Mouse (Mus musculus) adrenal gland, adult 18-20 months (tissue): ENCODE results near the gene Ecm1. TPM values are rescaled to one million over a fixed set of nuclear protein-coding genes. Genes with fewer than 3 reads are reported as not detected.
"Not testable (repeated sequence)": the region's sequence is repeated elsewhere in the genome, so short reads cannot be mapped to it uniquely, and the experiment has no call there.

Experiments used
- DNase-seq, 2 experiments: peaks; one replicate each; pipeline ENCODE4 v3.0.0; 2021 to 2022; ENCODE audit warnings: low spot score in 2 of 2
- microRNA-seq, 2 experiments: library from miRNA; unstranded; fragments of <30 nt; microRNA quantifications; one replicate each; pipeline ENCODE4 v1.2.0; 2021; ENCODE audit warnings: borderline number of aligned reads in 2 of 2
- total RNA-seq, 2 experiments: library from RNA; stranded (reverse); gene quantifications; 1 replicate in 1 of 2; 2 replicates in 1 of 2; pipeline ENCODE4 v1.2.3; 2021

The Ecm1 gene
- total RNA-seq, 2 experiments from 2014 or later, result 427 to 665 TPM

- DNase-seq, result no peak
Measured at GRCm38 (mm10) chr3:95692677-95693076, 46.7 kb downstream of the Ecm1 start.

- not testable (repeated sequence) for DNase-seq
Measured at GRCm38 (mm10) chr3:95690552-95690951, 48.8 kb downstream of the Ecm1 start.

GRCm38 (mm10) chr3:95689940-95690339, 49.4 kb downstream of the Ecm1 start:
- no peak for DNase-seq

GRCm38 (mm10) chr3:95689171-95689915, 50.0 kb downstream of the Ecm1 start:
- no peak for DNase-seq

- DNase-seq, result peak; percentile 80 to 81
Measured at GRCm38 (mm10) chr3:95687524-95688421, 51.6 kb downstream of the Ecm1 start, which contains the start of gene Adamtsl4. Gene Adamtsl4 (minus strand): TSS chr3:95687917.

- DNase-seq, result no peak
Measured at GRCm38 (mm10) chr3:95687168-95687523, 52.2 kb downstream of the Ecm1 start.

- no peak for DNase-seq
Measured at GRCm38 (mm10) chr3:95686492-95687167, 52.7 kb downstream of the Ecm1 start.

GRCm38 (mm10) chr3:95685701-95686100, 53.7 kb downstream of the Ecm1 start:
- DNase-seq, result no peak

- no peak for DNase-seq
Measured at GRCm38 (mm10) chr3:95685301-95685700, 54.1 kb downstream of the Ecm1 start.

- DNase-seq, result no peak
Measured at GRCm38 (mm10) chr3:95684846-95685245, 54.5 kb downstream of the Ecm1 start.

Small RNAs within 50 kb of the gene (microRNA-seq; reads per million reads assigned to microRNA genes)
- gene Mir7014, result 0.47 to 1.2 reads per million in 2 experiments

Other genes starting within 250 kb of the Ecm1 start
- 1 to 10 TPM; 5.0 to 5.9 TPM for gene Ctsk, start 240.3 kb downstream of the Ecm1 start, total RNA-seq
- gene Ctss, start 212.8 kb downstream of the Ecm1 start, total RNA-seq, result 100 to 1,000 TPM in 1 of 2 experiments, 10 to 100 TPM in 1; 71.3 to 153 TPM
- gene Hormad1, start 179.9 kb downstream of the Ecm1 start, total RNA-seq, result not detected
- gene Golph3l, start 150.6 kb downstream of the Ecm1 start, total RNA-seq, result 10 to 100 TPM; 32.6 to 37.1 TPM
- gene Ensa, start 114.6 kb downstream of the Ecm1 start, total RNA-seq, result 100 to 1,000 TPM in 1 of 2 experiments, 10 to 100 TPM in 1; 92.9 to 105 TPM
- 100 to 1,000 TPM; 138 to 228 TPM for gene Mcl1, start 80.8 kb downstream of the Ecm1 start, total RNA-seq
- gene Adamtsl4, start 51.7 kb downstream of the Ecm1 start, total RNA-seq, result 10 to 100 TPM in 1 of 2 experiments, 1 to 10 TPM in 1; 8.6 to 10.1 TPM
- 10 to 100 TPM; 45.5 to 52.1 TPM for gene Tars2, start 20.6 kb upstream of the Ecm1 start, total RNA-seq
- gene Rprd2, start 79.3 kb upstream of the Ecm1 start, total RNA-seq, result 10 to 100 TPM; 43.0 to 46.8 TPM
- gene Prpf3, start 116.3 kb upstream of the Ecm1 start, total RNA-seq, result 10 to 100 TPM; 26.7 to 32.8 TPM
- gene Mrps21, start 131.9 kb upstream of the Ecm1 start, total RNA-seq, result 100 to 1,000 TPM; 252 to 270 TPM
- 1 to 10 TPM; 2.1 to 3.2 TPM for gene Ciart, start 142.7 kb upstream of the Ecm1 start, total RNA-seq
- gene BC028528, start 152.4 kb upstream of the Ecm1 start, total RNA-seq, result 10 to 100 TPM; 12.0 to 20.3 TPM
- 100 to 1,000 TPM; 103 to 120 TPM for gene Aph1a, start 154.4 kb upstream of the Ecm1 start, total RNA-seq
- gene Car14, start 165.1 kb upstream of the Ecm1 start, total RNA-seq, result 1 to 10 TPM; 1.1 to 3.6 TPM
- 100 to 1,000 TPM in 1 of 2 experiments, 10 to 100 TPM in 1; 92.2 to 101 TPM for gene Anp32e, start 189.7 kb upstream of the Ecm1 start, total RNA-seq